Mouse (Mus musculus): Measurements from ENCODE around the gene Ak8.

The Ak8 gene

DNA sequence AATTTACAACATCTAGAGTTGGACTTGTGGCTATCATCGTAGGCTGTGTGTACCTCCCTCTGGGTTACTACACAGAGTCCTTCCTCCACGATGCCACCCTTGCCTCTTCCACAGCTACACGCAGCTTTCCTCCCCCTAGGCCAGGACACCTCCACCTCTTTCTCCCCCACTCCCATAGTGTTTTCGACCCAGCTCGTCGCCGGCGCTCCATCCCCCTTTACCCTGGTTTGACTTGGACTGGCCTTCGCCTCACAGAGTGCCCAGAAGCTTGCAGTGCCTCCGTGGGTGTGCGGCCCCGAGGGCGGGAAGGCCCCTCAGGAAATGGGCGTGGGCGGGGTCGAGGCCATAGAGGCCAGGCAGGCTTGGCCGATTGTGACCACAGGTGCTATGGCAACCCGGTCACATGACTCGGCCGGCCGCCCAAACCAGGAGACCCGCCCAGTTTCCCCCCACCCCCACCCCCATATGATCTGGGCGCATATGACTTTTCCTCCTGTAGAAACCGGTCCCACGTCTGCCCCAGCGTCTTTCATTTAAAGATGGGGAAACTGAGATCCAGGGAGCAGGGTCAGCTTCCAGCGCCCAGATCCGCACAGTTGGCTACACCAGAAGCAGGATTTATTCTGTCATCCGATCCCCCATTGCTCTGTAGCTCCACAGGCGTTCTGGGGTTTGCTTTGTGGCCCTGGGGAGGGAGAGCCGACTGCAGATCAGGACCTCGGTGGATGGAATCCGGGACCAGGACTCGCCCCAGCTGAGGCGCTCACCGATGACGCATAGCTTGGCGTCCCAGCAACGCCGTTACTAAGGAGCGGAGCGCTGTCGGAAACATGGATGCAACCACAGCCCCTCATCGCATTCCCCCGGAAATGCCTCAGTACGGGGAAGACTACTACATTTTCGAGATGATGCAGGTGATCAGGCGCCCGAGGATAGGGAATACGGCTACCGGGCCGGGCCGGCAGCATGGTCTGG, at the start of gene Ak8, which contains the start of gene Spaca9:
Gene Ak8, plus strand, starts transcription at position 804 of the 975 bp plus-strand sequence.
Gene Spaca9, minus strand, starts transcription at position 367 of the 975 bp plus-strand sequence.
- DNase-seq (ENCODE audit: low read depth): peak; percentile 55

- DNase-seq (ENCODE audit: low read depth): no peak
Measured at GRCm38 (mm10) chr2:28650526-28650925, 49.4 kb upstream of the Ak8 start.

GRCm38 (mm10) chr2:28653351-28653750, 46.6 kb upstream of the Ak8 start:
- DNase-seq (ENCODE audit: low read depth): no peak

DNA sequence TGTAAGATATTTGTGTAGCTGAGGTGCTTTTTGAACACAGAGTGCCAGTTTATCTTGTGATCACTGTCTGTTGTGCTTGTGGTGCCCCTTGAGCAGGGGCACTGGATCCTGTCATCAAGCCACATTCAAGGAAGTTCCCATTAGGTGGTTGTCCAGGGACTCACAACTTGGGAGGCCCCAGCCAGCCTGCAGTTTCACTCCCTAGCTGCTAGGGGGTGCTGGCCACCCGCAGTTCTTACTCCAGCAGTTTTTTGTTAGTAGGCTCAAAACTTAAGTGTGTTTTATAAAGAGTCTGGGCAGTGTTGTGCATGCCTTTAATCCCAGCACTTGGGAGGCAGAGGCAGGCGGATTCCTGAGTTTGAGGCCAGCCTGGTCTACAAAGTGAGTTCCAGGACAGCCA, 45.7 kb upstream of the Ak8 start:
- DNase-seq (ENCODE audit: low read depth): peak; percentile 50

DNA sequence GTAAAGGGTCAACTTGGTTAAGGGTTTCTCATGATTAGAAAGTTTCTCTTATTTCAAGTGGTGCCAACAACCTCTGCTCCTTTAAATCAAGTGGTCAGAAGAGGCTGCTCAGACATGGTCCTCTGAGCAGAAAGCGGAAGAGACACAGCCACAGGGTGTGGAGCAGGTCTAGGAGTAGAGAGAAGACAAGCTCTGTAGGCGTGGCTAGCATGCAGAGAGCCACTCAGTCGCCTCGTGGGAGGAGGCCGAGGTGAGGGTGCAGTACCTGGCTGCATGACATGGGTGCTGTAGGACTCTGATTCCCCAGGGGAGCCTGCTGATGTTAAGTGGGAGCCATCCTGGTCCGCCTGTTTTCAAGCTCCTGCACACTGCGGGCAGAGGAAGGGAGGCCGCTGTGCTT, 43.7 kb upstream of the Ak8 start:
- DNase-seq (ENCODE audit: low read depth): no peak

DNA sequence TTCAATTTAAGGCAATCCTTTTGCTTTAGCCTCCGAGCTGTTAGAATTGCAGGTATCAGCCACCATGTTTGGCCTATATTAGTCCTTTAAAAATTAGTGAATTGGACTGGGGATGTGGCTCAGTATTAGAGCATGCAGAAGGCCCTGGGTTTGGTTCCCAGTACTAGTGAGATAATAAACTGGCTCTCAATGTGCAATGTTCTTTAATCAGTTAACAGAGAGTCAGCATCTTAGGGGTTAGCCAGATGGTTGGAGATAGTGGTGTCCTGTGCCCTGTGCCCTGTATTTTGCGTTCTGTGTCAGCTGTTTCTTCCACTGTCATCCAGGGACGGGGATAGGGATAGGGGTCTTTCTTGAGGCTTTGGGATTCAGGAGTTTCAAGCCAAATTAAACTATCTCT, 37.1 kb upstream of the Ak8 start:
- no peak for DNase-seq (ENCODE audit: low read depth)

DNA sequence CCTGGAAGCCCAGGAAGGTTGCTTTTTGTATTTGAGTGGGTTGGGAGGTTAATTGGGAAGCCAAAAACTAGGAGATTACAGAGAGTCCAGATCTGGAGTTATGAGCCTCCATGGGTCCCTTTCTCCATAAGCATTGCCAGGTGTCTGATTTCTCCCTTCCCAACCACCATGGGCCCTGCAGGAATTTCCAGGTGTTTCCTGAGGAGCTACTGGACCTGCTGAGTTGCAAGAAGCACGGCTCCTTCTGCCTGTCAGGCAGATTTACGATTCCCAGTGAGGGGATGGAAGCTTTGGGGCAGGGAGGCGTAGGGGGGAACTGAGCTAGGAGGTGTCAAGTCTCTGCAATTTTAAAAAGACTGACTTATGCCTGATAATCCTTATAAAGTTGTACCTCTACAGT, 34.1 kb upstream of the Ak8 start:
- DNase-seq (ENCODE audit: low read depth): no peak

- DNase-seq (ENCODE audit: low read depth): no peak
Measured at GRCm38 (mm10) chr2:28671438-28671837, 28.5 kb upstream of the Ak8 start.

DNA sequence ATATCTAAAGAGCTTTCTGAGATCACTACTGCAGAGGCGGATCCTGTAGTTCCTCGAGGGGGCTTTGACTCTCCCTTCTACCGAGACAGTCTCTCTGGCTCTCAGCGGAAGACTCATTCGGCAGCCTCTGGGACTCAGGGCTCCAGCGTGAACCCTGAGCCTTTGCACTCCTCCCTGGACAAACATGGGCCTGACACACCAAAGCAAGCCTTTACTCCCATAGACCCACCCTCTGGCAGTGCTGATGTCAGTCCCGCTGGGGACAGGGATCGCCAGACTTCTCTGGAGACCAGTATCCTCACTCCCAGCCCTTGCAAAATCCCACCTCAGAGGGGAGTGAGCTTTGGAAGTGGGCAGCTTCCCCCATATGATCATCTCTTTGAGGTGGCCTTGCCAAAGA, 24.0 kb upstream of the Ak8 start:
- no peak for DNase-seq (ENCODE audit: low read depth)

DNA sequence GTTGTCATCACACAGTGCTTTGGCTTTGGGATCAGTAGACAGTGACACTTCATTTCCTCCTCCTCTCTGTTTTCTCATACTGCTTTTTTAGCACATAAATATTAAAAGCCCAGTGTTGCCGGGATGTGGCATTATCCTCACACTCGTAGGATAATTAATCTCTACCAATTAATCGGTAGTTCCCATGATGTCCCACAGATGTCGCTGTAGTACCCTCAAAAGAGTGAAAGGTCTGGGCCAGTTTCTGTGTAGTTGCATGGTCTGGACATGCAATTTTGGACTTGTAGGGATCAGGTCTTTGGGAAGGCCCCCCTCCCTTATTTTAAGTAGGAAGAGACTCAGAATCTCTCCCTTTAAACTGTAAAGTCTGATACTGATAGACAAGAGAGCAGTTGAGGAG, 19.3 kb upstream of the Ak8 start:
- DNase-seq (ENCODE audit: low read depth): peak; percentile 45

GRCm38 (mm10) chr2:28681718-28682117, 18.2 kb upstream of the Ak8 start:
- DNase-seq (ENCODE audit: low read depth): no peak

GRCm38 (mm10) chr2:28685895-28686294, 14.1 kb upstream of the Ak8 start:
- DNase-seq (ENCODE audit: low read depth): no peak

- peak; percentile 33 for DNase-seq (ENCODE audit: low read depth)
Measured at GRCm38 (mm10) chr2:28688431-28688830, 11.5 kb upstream of the Ak8 start.

- no peak for DNase-seq (ENCODE audit: low read depth)
Measured at GRCm38 (mm10) chr2:28692692-28693091, 7.3 kb upstream of the Ak8 start.

- DNase-seq (ENCODE audit: low read depth): peak; percentile 11
Measured at GRCm38 (mm10) chr2:28698566-28698965, 1.4 kb upstream of the Ak8 start.

DNA sequence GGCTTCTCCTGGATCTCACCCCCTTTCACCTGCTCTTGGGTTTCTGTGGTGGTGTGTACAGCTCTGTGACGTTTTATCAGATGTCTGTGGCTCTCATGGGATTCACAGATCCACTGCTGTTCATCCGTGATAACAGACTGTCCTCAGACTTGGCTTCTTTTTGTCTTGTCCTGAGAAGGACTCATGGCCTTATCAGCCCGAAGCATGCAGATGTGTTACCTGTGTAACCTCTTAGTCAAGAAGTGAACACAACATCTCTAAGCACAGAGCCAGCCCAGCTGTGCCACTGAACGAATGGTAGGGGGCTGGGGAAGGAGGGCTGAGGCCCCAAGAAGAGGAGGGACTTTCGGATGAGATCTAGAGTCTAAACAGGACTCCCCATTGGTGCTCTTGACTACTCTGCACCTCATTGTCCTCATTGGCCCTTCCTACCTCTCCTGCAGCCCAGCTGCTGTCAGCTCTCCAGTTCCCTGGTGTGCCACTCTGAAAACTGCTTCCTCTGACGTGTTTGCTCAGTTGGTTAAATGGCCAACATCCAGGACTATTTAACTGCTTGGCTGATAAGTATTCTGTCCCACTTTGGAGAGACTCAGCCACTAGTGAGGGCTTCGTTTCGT, 1.8 kb downstream of the Ak8 start:
- no peak for DNase-seq (ENCODE audit: low read depth)

- DNase-seq (ENCODE audit: low read depth): no peak
Measured at GRCm38 (mm10) chr2:28706106-28706636, 6.2 kb downstream of the Ak8 start.

- DNase-seq (ENCODE audit: low read depth): no peak
Measured at GRCm38 (mm10) chr2:28706787-28707186, 6.8 kb downstream of the Ak8 start.

- no peak for DNase-seq (ENCODE audit: low read depth)
Measured at GRCm38 (mm10) chr2:28713036-28713435, 13.1 kb downstream of the Ak8 start.

GRCm38 (mm10) chr2:28722419-28722818, 22.5 kb downstream of the Ak8 start:
- DNase-seq (ENCODE audit: low read depth): no peak

- DNase-seq (ENCODE audit: low read depth): no peak
Measured at GRCm38 (mm10) chr2:28723912-28724311, 23.9 kb downstream of the Ak8 start.

- DNase-seq (ENCODE audit: low read depth): no peak
Measured at GRCm38 (mm10) chr2:28727786-28728404, 27.9 kb downstream of the Ak8 start.

GRCm38 (mm10) chr2:28730676-28731075, 30.7 kb downstream of the Ak8 start:
- no peak for DNase-seq (ENCODE audit: low read depth)
